Mouse (Mus musculus) kidney, adult 2 months (tissue): ENCODE results near the gene Sgca. TPM values are rescaled to one million over a fixed set of nuclear protein-coding genes. Genes with fewer than 3 reads are reported as not detected.

Experiments used
- DNase-seq: peaks from one replicate; pipeline ENCODE4 v3.0.0; 2021
- H3K27ac ChIP-seq: fragments of 200-500 bp; 2 replicates; pipeline ENCODE4 v1.5.1; 2012; ENCODE audit warnings: low read depth, low read length, control low read depth, inconsistent platforms; ENCODE audit not compliant: insufficient read depth
- H3K27me3 ChIP-seq: fragments of 200-500 bp; replicated peaks from 2 replicates; pipeline ENCODE4 v1.6.1; 2012; ENCODE audit warnings: mild to moderate bottlenecking, moderate library complexity, low read length, inconsistent platforms; ENCODE audit not compliant: control insufficient read depth, insufficient read depth
- H3K36me3 ChIP-seq: fragments of 200-500 bp; 2 replicates; pipeline ENCODE4 v1.6.1; 2012; ENCODE audit warnings: mild to moderate bottlenecking, moderate library complexity, low read length, inconsistent platforms; ENCODE audit not compliant: control insufficient read depth, insufficient read depth
- H3K4me1 ChIP-seq: fragments of 200-500 bp; 2 replicates; pipeline ENCODE4 v1.6.1; 2011; ENCODE audit warnings: low read length; ENCODE audit not compliant: control insufficient read depth, insufficient read depth
- H3K4me3 ChIP-seq: fragments of 200-500 bp; 2 replicates; pipeline ENCODE4 v1.5.1; 2011; ENCODE audit warnings: mild to moderate bottlenecking, low read depth, low read length, control low read depth; ENCODE audit not compliant: insufficient read depth
- CTCF ChIP-seq: fragments of 200-500 bp; conservative IDR thresholded peaks from 2 replicates; pipeline ENCODE4 v1.5.1; 2011; ENCODE audit warnings: low read depth, mild to moderate bottlenecking, control low read depth, low read length, moderate library complexity, mixed read lengths; ENCODE audit not compliant: insufficient read depth, insufficient read length
- POLR2A ChIP-seq: fragments of 200-500 bp; IDR thresholded peaks from one replicate; pipeline ENCODE4 v1.6.1; 2011; ENCODE audit warnings: low read depth, low read length, control low read depth
- WGBS: fragments of 180-500 bp; shearing (Covaris S2); methylation state at CpG from one replicate; pipeline ENCODE4 v1.1.7; 2018; 5-methylcytosine and 5-hydroxymethylcytosine counted together
- polyA plus RNA-seq: library from polyadenylated mRNA; depleted of rRNA; stranded (reverse); fragments of >200 nt; gene quantifications from 2 replicates; pipeline ENCODE4 v1.2.3, GENCODE M21; 2012

Sgca gene
- polyA plus RNA-seq, 1 experiment, result 23.9 TPM

GRCm38 (mm10) chr11:94985140-94985539, 9.0 kb upstream of the Sgca start:
- Histone ChIP-seq H3K27me3 (no peaks in the 10 kb centered on the region), H3K27ac (no peak overlapping the region), H3K4me3 (no peak overlapping the region), H3K4me1 (peaks cover 16% of the 10 kb centered on the region), H3K36me3 (no peaks in the 10 kb centered on the region)
- no peak for DNase-seq
- WGBS, result 64% methylated on average over 1 of the region's 1 CpGs
- TF ChIP-seq CTCF (no peak), POLR2A (no peak)

- TF ChIP-seq CTCF (no peak), POLR2A (no peak)
- H3K27me3 ChIP-seq, result no peaks in the 10 kb centered on the region
- no peak for DNase-seq
- H3K4me1 ChIP-seq, result no peaks in the 10 kb centered on the region
- no peak overlapping the region for H3K27ac ChIP-seq
- no peaks in the 10 kb centered on the region for H3K36me3 ChIP-seq
- 71% methylated on average over 11 of the region's 11 CpGs for WGBS
- H3K4me3 ChIP-seq, result no peak overlapping the region
Measured at GRCm38 (mm10) chr11:94979462-94980179, 3.5 kb upstream of the Sgca start.

- no peaks in the 10 kb centered on the region for H3K36me3 ChIP-seq
- H3K27ac ChIP-seq, result no peak overlapping the region; the same call in 1 of the 2 replicates
- WGBS, result 1% methylated on average over 20 of the region's 20 CpGs
- TF ChIP-seq POLR2A, result peak; percentile 37
- peak; percentile 99 for TF ChIP-seq CTCF
- DNase-seq, result peak; percentile 98
- no peaks in the 10 kb centered on the region for H3K27me3 ChIP-seq
- H3K4me1 ChIP-seq, result no peaks in the 10 kb centered on the region
- H3K4me3 ChIP-seq, result no peak overlapping the region; the same call in 1 of the 2 replicates
Measured at GRCm38 (mm10) chr11:94978947-94979346, 2.8 kb upstream of the Sgca start.

DNA sequence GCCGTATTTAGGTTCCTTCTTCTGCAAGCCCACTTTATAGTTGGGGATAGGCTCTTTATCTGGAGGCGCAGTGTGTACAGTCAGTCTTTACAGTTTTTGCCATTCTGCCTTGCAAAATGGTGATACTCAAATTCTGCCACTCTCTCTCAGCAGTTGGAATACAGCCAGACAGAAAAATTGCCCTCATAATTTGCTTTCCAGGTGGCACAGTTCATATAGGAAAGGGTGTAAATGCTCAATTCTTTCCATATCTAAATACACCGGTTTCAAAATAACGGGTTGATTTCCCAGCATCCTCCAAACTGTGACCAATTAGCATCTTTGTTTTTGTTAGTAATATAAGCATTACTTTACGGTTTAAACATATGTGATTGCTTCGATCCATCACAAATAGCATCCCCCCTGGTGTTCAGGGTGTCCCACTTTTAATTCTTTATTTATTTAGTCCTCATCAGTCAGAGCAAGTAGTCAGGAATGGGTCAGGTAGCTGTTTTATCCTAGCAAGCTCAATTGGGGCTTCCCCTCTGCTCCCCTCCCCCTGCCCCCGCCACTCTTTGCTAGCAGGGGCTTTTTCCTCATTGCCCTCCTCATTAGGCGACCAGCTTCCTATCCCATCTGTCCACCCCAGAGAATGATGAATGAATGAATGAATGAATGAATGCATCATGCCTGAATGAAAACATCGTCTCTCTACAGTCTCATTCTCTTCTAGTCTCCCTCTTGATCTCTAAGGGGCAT, 2.2 kb upstream of the Sgca start:
- no peak overlapping the region for H3K27ac ChIP-seq
- H3K36me3 ChIP-seq, result no peaks in the 10 kb centered on the region
- TF ChIP-seq POLR2A, result no peak
- TF ChIP-seq CTCF, result no peak
- H3K4me3 ChIP-seq, result no peak overlapping the region
- no peaks in the 10 kb centered on the region for H3K4me1 ChIP-seq
- WGBS, result 46% methylated on average over 9 of the region's 9 CpGs
- H3K27me3 ChIP-seq, result no peaks in the 10 kb centered on the region
- DNase-seq, result no peak

GRCm38 (mm10) chr11:94974951-94975350, 1.2 kb downstream of the Sgca start:
- 41% methylated on average over 2 of the region's 2 CpGs for WGBS
- Histone ChIP-seq H3K4me3 (no peak overlapping the region), H3K36me3 (no peaks in the 10 kb centered on the region), H3K27me3 (no peaks in the 10 kb centered on the region), H3K27ac (no peak overlapping the region), H3K4me1 (no peaks in the 10 kb centered on the region)
- TF ChIP-seq POLR2A (no peak), CTCF (no peak)
- no peak for DNase-seq

GRCm38 (mm10) chr11:94973313-94973712, 2.8 kb downstream of the Sgca start:
- WGBS, result 72% methylated on average over 4 of the region's 4 CpGs
- H3K4me1 ChIP-seq, result no peaks in the 10 kb centered on the region
- no peaks in the 10 kb centered on the region for H3K27me3 ChIP-seq
- H3K36me3 ChIP-seq, result no peaks in the 10 kb centered on the region
- no peak for TF ChIP-seq CTCF
- no peak for TF ChIP-seq POLR2A
- H3K27ac ChIP-seq, result no peak overlapping the region
- no peak for DNase-seq
- H3K4me3 ChIP-seq, result no peak overlapping the region

- Histone ChIP-seq H3K27me3 (no peaks in the 10 kb centered on the region), H3K27ac (no peak overlapping the region), H3K4me1 (no peaks in the 10 kb centered on the region), H3K4me3 (no peak overlapping the region), H3K36me3 (no peaks in the 10 kb centered on the region)
- WGBS, result 83% methylated on average over 5 of the region's 5 CpGs
- TF ChIP-seq CTCF (no peak), POLR2A (no peak)
- DNase-seq, result no peak
Measured at GRCm38 (mm10) chr11:94972887-94973286, 3.2 kb downstream of the Sgca start.
